Mouse (Mus musculus): ENCODE measurements around the gene Enpp6. TPM values are rescaled to one million over a fixed set of nuclear protein-coding genes. Genes with fewer than 3 reads are reported as not detected.

Gene Enpp6
- total RNA-seq (2017), result 0.56 TPM in 1 of 2 replicates, not detected in the other

GRCm38 (mm10) chr8:46986386-46987140 is at the start of gene Enpp6:
Enpp6 (plus strand) TSS chr8:46986887.
- no peak for ATAC-seq (replicated peaks in 1 of 2; ENCODE audit: insufficient read depth in 1 of 2, low FRiP score in 2 of 2, low TSS enrichment in 1 of 2, low read depth in 1 of 2, poor library complexity in 2 of 2, severe bottlenecking in 2 of 2)

DNA sequence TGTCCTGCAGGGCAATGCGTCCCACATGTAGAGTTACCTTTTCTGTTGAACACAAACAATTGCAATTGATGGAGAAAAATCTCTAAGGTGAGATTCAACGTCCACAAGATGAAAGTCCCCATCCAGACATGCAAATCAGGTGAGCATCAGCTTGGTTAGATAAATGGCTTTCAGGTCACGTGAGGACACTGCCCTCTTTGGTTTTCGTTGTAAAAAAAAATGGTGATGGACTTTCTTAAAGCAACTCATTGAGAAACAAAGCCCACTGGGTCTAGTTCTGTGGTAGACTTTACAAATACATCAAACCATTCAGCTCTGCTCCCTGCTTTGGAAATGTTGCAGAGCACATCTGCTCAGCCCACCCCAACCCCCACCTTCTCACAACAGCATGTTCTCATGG is 48.5 kb upstream of the Enpp6 start:
- ATAC-seq (replicated peaks in 1 of 2; ENCODE audit: insufficient read depth in 1 of 2, low FRiP score in 2 of 2, low TSS enrichment in 1 of 2, low read depth in 1 of 2, poor library complexity in 2 of 2, severe bottlenecking in 2 of 2), result no peak

- ATAC-seq (replicated peaks in 1 of 2; ENCODE audit: insufficient read depth in 1 of 2, low FRiP score in 2 of 2, low TSS enrichment in 1 of 2, low read depth in 1 of 2, poor library complexity in 2 of 2, severe bottlenecking in 2 of 2), result peak; percentile 86 to 88
Measured at GRCm38 (mm10) chr8:46941295-46941694, 45.4 kb upstream of the Enpp6 start.

- ATAC-seq (replicated peaks in 1 of 2; ENCODE audit: insufficient read depth in 1 of 2, low FRiP score in 2 of 2, low TSS enrichment in 1 of 2, low read depth in 1 of 2, poor library complexity in 2 of 2, severe bottlenecking in 2 of 2), result no peak
Measured at GRCm38 (mm10) chr8:46941731-46942650, 44.7 kb upstream of the Enpp6 start.

GRCm38 (mm10) chr8:46942651-46943024 is 44.0 kb upstream of the Enpp6 start:
- no peak for ATAC-seq (replicated peaks in 1 of 2; ENCODE audit: insufficient read depth in 1 of 2, low FRiP score in 2 of 2, low TSS enrichment in 1 of 2, low read depth in 1 of 2, poor library complexity in 2 of 2, severe bottlenecking in 2 of 2)

GRCm38 (mm10) chr8:46943337-46943736 is 43.4 kb upstream of the Enpp6 start:
- ATAC-seq (replicated peaks in 1 of 2; ENCODE audit: insufficient read depth in 1 of 2, low FRiP score in 2 of 2, low TSS enrichment in 1 of 2, low read depth in 1 of 2, poor library complexity in 2 of 2, severe bottlenecking in 2 of 2), result no peak

- ATAC-seq (replicated peaks in 1 of 2; ENCODE audit: insufficient read depth in 1 of 2, low FRiP score in 2 of 2, low TSS enrichment in 1 of 2, low read depth in 1 of 2, poor library complexity in 2 of 2, severe bottlenecking in 2 of 2), result no peak
Measured at GRCm38 (mm10) chr8:46946181-46946580, 40.5 kb upstream of the Enpp6 start.

GRCm38 (mm10) chr8:46948091-46948757 is 38.5 kb upstream of the Enpp6 start:
- no peak for ATAC-seq (replicated peaks in 1 of 2; ENCODE audit: insufficient read depth in 1 of 2, low FRiP score in 2 of 2, low TSS enrichment in 1 of 2, low read depth in 1 of 2, poor library complexity in 2 of 2, severe bottlenecking in 2 of 2)

GRCm38 (mm10) chr8:46953472-46953871 is 33.2 kb upstream of the Enpp6 start:
- ATAC-seq (replicated peaks in 1 of 2; ENCODE audit: insufficient read depth in 1 of 2, low FRiP score in 2 of 2, low TSS enrichment in 1 of 2, low read depth in 1 of 2, poor library complexity in 2 of 2, severe bottlenecking in 2 of 2), result peak; percentile 53 to 64; a peak in 2 of 4 replicates

DNA sequence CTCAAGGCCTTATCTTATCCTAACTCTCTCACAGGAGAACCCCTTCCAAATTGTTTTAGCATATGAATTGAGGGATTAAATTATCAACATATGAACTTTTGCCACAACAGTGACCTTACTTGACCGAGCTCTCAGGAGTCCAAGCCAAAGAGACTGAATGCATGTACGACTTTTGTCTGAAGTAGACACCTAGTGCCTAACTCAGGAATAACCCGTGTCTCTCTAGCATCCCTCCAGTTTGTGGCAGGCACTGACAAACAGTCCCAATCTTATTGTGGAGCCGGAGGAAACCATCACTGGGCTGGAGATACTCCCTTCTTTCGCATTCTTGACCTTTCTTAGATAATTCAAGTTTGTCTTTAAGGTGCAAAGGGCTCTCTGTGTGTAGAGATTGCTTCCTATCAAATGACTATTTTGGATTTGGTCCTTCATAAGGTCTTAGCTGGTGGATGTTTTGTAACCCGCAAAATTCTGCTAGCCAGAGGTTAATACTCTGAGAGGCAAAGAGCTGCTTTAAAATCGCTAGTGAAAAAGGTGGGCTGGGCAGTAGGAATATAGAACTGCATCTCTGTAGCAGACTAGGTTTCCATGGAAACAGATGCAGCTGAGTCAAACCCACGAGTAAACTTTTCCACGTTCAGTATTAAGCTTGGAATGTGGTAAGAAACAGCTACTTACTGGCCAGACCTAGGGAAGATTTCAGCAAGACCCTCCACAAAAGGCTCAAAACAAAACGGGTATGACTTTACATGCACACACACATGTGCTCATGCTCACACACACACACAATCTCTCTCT is 23.9 kb upstream of the Enpp6 start:
- ATAC-seq (replicated peaks in 1 of 2; ENCODE audit: insufficient read depth in 1 of 2, low FRiP score in 2 of 2, low TSS enrichment in 1 of 2, low read depth in 1 of 2, poor library complexity in 2 of 2, severe bottlenecking in 2 of 2), result no peak

GRCm38 (mm10) chr8:46963619-46964145 is 23.0 kb upstream of the Enpp6 start:
- ATAC-seq (replicated peaks in 1 of 2; ENCODE audit: insufficient read depth in 1 of 2, low FRiP score in 2 of 2, low TSS enrichment in 1 of 2, low read depth in 1 of 2, poor library complexity in 2 of 2, severe bottlenecking in 2 of 2), result no peak

DNA sequence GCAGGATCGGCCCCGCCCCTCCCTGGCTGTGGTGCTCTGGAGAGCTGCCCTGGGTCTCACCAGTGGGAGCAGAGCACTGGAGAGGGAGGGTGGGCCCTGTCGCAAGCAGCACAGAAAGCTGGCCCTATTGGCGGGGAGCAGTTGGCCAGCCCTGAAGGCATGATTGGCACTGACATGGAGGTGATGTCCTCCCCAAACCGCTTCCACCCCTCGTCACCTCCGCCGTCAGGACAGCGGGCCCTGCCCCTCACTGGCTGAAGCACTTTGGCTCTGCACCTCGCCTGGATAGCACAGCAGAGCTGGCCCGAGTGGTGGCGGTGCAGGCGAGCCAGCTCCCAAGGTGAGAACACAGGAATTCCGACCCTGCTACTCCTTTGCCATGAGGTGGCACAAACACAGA is 20.9 kb upstream of the Enpp6 start:
- no peak for ATAC-seq (replicated peaks in 1 of 2; ENCODE audit: insufficient read depth in 1 of 2, low FRiP score in 2 of 2, low TSS enrichment in 1 of 2, low read depth in 1 of 2, poor library complexity in 2 of 2, severe bottlenecking in 2 of 2)

GRCm38 (mm10) chr8:46968721-46969120 is 18.0 kb upstream of the Enpp6 start:
- ATAC-seq (replicated peaks in 1 of 2; ENCODE audit: insufficient read depth in 1 of 2, low FRiP score in 2 of 2, low TSS enrichment in 1 of 2, low read depth in 1 of 2, poor library complexity in 2 of 2, severe bottlenecking in 2 of 2), result no peak

- ATAC-seq (replicated peaks in 1 of 2; ENCODE audit: insufficient read depth in 1 of 2, low FRiP score in 2 of 2, low TSS enrichment in 1 of 2, low read depth in 1 of 2, poor library complexity in 2 of 2, severe bottlenecking in 2 of 2), result no peak
Measured at GRCm38 (mm10) chr8:46969386-46969785, 17.3 kb upstream of the Enpp6 start.

- ATAC-seq (replicated peaks in 1 of 2; ENCODE audit: insufficient read depth in 1 of 2, low FRiP score in 2 of 2, low TSS enrichment in 1 of 2, low read depth in 1 of 2, poor library complexity in 2 of 2, severe bottlenecking in 2 of 2), result no peak
Measured at GRCm38 (mm10) chr8:46977376-46977775, 9.3 kb upstream of the Enpp6 start.

DNA sequence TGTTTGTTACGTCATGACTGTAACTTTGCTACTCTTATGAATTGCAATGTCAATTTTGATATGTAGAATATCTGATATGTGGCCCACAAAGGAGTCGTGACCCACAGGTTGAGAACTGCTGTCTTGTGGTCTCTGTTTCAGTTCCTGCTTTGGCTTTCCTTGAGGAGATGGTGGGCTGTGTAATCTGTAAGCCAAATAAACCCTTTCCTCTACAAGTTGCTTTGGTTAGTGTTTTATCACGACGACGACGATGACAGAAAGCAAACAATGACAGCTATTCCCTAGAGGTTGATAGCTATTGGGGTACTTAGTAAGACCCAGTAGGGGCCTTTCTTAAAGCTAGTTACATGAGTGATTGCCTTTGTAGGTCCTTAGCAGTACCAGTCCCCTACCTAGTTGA is 4.5 kb upstream of the Enpp6 start:
- no peak for ATAC-seq (replicated peaks in 1 of 2; ENCODE audit: insufficient read depth in 1 of 2, low FRiP score in 2 of 2, low TSS enrichment in 1 of 2, low read depth in 1 of 2, poor library complexity in 2 of 2, severe bottlenecking in 2 of 2)

DNA sequence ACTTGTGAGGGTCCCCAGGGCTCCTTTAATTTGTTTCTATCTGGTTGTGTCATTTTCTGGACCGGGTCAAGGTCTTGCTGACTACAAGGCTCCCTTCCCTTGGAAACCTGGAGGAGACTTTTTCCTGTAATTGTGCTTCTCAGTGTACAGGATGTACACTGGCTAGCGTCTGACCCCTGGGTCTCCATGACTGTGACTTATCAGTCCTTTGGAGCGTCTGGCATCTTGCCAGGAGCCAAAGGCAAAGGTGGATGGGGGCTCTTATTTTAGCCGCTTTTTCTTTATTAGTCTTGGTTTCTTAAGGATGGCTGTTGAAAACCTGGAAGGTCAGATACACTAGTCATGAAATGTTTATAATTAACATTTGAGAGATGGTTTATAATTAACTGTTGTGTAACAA is 3.9 kb upstream of the Enpp6 start:
- no peak for ATAC-seq (replicated peaks in 1 of 2; ENCODE audit: insufficient read depth in 1 of 2, low FRiP score in 2 of 2, low TSS enrichment in 1 of 2, low read depth in 1 of 2, poor library complexity in 2 of 2, severe bottlenecking in 2 of 2)

Measured in hematopoietic stem cell, adult 5-6 weeks (primary cell).